ENCODE assay signal across 8 mouse cellular contexts in the genomic region with DNA sequence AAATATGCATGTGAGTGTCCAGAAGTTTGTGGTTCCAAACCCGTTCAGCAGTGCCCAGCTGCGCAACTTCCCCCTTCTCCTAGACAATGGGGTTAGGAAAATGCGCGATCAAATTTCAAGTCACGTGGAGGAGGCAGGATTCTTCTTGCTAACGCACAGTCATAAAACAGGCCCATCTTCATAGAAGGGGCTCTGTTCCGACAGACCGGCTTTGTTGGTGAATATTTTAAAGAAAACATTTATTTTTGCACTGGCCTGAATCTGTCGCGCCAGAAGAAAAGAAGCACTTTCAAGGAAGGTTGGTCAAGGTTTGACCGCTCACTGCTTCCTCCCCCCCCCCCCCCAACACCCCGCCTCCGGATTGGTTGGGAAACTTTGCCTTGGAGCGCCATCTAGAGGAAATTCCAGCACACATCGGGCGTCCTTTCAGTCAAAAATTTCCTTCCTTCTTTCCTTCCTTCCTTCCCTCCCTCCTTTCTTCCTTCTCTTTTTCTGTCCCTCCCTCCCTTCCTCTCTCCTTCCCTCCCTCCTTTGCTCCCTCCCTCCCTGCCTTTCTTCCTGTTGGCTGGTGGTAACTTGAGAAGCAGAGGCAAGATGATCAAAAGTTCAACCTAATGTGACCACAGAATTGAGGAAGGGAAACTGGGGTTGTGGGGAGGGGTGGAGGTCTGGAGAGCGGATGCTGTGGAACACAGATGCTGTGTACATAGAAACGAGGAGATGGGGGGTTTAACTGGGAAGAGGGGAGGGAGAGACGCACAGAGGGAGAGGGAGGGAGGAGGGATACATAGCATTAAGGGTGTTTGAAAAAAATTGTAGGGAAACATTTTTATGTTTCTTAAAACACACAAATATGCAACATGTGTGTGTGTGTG.
DNase-seq lines count a peak whose midpoint lies in the region; ATAC-seq lines count a peak whose summit lies in the region.

No protein-coding gene starts in this region.

- peaks cover 16% of the 10 kb centered on the region for H3K4me1 ChIP-seq in hindbrain, embryonic 14.5 days (replicated peaks; ENCODE audit: control insufficient read depth, insufficient read depth, low read length)

- peak; percentile 90 for ATAC-seq in hindbrain, embryonic 14.5 days (ENCODE audit: low FRiP score)
- no peak for ATAC-seq in erythroblast, adult 5-6 weeks (replicated peaks; ENCODE audit: low FRiP score, poor library complexity, severe bottlenecking)

- H3K4me2 ChIP-seq in hindbrain, embryonic 14.5 days (replicated peaks): peak overlapping the region; percentile 47

- H3K36me3 ChIP-seq in hindbrain, embryonic 14.5 days (replicated peaks; ENCODE audit: control insufficient read depth, insufficient read depth): no peaks in the 10 kb centered on the region

- DNase-seq in WW6 (ENCODE audit: low read depth, low spot score): peak; percentile 64
- peak; percentile 38 for DNase-seq in cerebellum, adult 9-10 months
- DNase-seq in frontal cortex, postnatal 25 days (ENCODE audit: low spot score in 2 of 2): peak; percentile 28 to 29
- peak; percentile 91 for DNase-seq in hindbrain, embryonic 14.5 days (ENCODE audit: low spot score)
- DNase-seq in layer of hippocampus, postnatal 25 days (ENCODE audit: extremely low spot score in 1 of 2, low spot score in 1 of 2): peak; percentile 37 to 70
- peak; percentile 81 for DNase-seq in lung, postnatal 25 days (ENCODE audit: low spot score)
- DNase-seq in retina, adult 2 months (ENCODE audit: low read depth, low spot score): peak; percentile 26

- 2% methylated on average over 18 of the region's 19 CpGs for WGBS in hindbrain, embryonic 14.5 days

- peak overlapping the region; percentile 80 for H3K27ac ChIP-seq in hindbrain, embryonic 14.5 days

- H3K27me3 ChIP-seq in hindbrain, embryonic 14.5 days (ENCODE audit: control insufficient read depth, insufficient read depth, low read length): no peaks in the 10 kb centered on the region

- peak overlapping the region; percentile 38 for H3K9ac ChIP-seq in hindbrain, embryonic 14.5 days

- no peaks in the 10 kb centered on the region for H3K9me3 ChIP-seq in hindbrain, embryonic 14.5 days (ENCODE audit: control insufficient read depth, low read length)

- peak overlapping the region; percentile 33 for H3K4me3 ChIP-seq in hindbrain, embryonic 14.5 days (replicated peaks; ENCODE audit: low read length)

Comparison
In these comparisons a context has a peak if more than half of its experiments do, and no peak if none do; other contexts are left out.
1. DNase-seq: peak in every context shown above with its lines; median percentile 91 in hindbrain, embryonic 14.5 days; 81 in lung, postnatal 25 days; 64 in WW6; 54 in layer of hippocampus, postnatal 25 days; 38 in cerebellum, adult 9-10 months; 28 in frontal cortex, postnatal 25 days; 26 in retina, adult 2 months.